Mouse (Mus musculus): ENCODE measurements at regions not wholly inside any gene's neighbourhood (a gene's known extent, or its start where the extent isn't known, plus 50 kb on each side); places are given as distances from the start of the nearest gene placed in this dataset.

- TF ChIP-seq CTCF (IDR thresholded peaks at IDR 0.05; ENCODE audit: borderline replicate concordance, extremely low read depth, insufficient read depth, insufficient read length): no peak
- TF ChIP-seq POLR2A (IDR thresholded peaks at IDR 0.05; ENCODE audit: borderline replicate concordance, extremely low read depth, insufficient read depth, insufficient read length, poor library complexity, severe bottlenecking): no peak
- DNase-seq (ENCODE audit: low read depth): no peak
Measured at GRCm38 (mm10) chr3:27046313-27046712, 107.4 kb downstream of the Ect2 start.

- DNase-seq (ENCODE audit: low read depth): peak; percentile 68
- no peak for TF ChIP-seq CTCF (IDR thresholded peaks at IDR 0.05; ENCODE audit: borderline replicate concordance, extremely low read depth, insufficient read depth, insufficient read length)
- TF ChIP-seq POLR2A (IDR thresholded peaks at IDR 0.05; ENCODE audit: borderline replicate concordance, extremely low read depth, insufficient read depth, insufficient read length, poor library complexity, severe bottlenecking): no peak
Measured at GRCm38 (mm10) chr3:27044730-27045129, 108.9 kb downstream of the Ect2 start.

All from brain, embryonic 14.5 days (tissue).